Mouse (Mus musculus): Measurements from ENCODE around the gene Tpmt. TPM values are rescaled to one million over a fixed set of nuclear protein-coding genes. Genes with fewer than 3 reads are reported as not detected.

The Tpmt gene
- polyA plus RNA-seq (2015; fragmentation: Nextera tagmentation; extraction: Ambion mirVana): 19.6 and 22.7 TPM in 2 replicates

DNA sequence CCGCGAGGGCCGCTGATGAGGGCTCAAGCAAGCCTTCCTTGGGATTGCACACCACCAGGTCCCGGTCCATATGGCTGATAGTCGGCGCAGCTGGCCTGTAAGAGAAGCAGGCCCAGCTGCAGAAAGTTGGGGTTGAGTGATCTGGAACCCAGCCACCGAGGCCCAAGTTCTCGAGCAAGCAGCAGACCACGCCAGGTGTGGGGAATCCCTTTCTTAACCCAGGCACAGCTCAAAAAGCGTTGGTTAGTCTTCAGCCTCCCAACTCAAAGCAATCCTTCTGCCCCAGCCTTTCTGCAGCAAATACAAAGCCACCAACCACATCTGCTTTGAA, at the start of gene Tpmt:
Tpmt (minus strand) TSS at position 121 of the 331 bp plus-strand sequence.
- Histone ChIP-seq H3K36me3 (ENCODE audit: control insufficient read depth, insufficient read depth, low read length) (peaks cover 10% of the 10 kb centered on the region), H3K27ac (ENCODE audit: low read depth, low read length) (peak within 1 kb of the TSS; percentile 83), H3K4me3 (ENCODE audit: low read length) (peak within 1 kb of the TSS; percentile 93), H3K9ac (ENCODE audit: low read depth, low read length) (peak within 1 kb of the TSS; percentile 88), H3K4me2 (ENCODE audit: low read length) (peak within 1 kb of the TSS; percentile 95), H3K9me3 (ENCODE audit: control insufficient read depth, low read length) (no peaks in the 10 kb centered on the region), H3K4me1 (ENCODE audit: control insufficient read depth, insufficient read depth, low read depth, low read length) (peaks cover 6% of the 10 kb centered on the region), H3K27me3 (replicated peaks; ENCODE audit: control insufficient read depth, insufficient read depth, low read length) (no peaks in the 10 kb centered on the region)
- WGBS: 10% methylated on average over 10 of the region's 10 CpGs
- ATAC-seq: no peak

DNA sequence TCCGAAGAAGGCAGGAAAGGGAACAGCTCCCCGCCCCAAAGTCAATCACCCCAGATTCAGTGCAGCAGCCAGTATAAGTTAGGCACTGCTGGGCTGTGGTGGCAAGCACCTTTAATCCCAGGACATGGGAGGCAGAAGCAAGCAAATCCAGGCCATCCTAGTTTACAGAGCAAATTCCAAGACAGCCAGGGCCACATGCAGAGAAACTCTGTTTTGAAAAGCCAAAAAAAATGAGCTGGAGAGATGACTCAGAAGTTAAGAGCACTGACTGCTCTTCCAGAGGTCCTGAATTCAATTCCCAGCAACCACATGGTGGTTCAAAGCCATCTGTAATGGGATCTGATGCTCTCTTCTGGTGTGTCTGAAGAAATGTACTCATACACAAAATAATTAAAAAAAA, 49.3 kb upstream of the Tpmt start:
- no peak overlapping the region for H3K9ac ChIP-seq (ENCODE audit: low read depth, low read length)
- WGBS: 92% methylated on average over 2 of the region's 2 CpGs
- no peak overlapping the region for H3K27ac ChIP-seq (ENCODE audit: low read depth, low read length)
- H3K36me3 ChIP-seq (ENCODE audit: control insufficient read depth, insufficient read depth, low read length): no peaks in the 10 kb centered on the region; the same call in 1 of the 2 replicates
- no peaks in the 10 kb centered on the region for H3K4me1 ChIP-seq (ENCODE audit: control insufficient read depth, insufficient read depth, low read depth, low read length)
- H3K4me2 ChIP-seq (ENCODE audit: low read length): no peak overlapping the region
- ATAC-seq: no peak
- H3K4me3 ChIP-seq (ENCODE audit: low read length): no peak overlapping the region
- H3K27me3 ChIP-seq (replicated peaks; ENCODE audit: control insufficient read depth, insufficient read depth, low read length): no peaks in the 10 kb centered on the region
- H3K9me3 ChIP-seq (ENCODE audit: control insufficient read depth, low read length): no peaks in the 10 kb centered on the region

DNA sequence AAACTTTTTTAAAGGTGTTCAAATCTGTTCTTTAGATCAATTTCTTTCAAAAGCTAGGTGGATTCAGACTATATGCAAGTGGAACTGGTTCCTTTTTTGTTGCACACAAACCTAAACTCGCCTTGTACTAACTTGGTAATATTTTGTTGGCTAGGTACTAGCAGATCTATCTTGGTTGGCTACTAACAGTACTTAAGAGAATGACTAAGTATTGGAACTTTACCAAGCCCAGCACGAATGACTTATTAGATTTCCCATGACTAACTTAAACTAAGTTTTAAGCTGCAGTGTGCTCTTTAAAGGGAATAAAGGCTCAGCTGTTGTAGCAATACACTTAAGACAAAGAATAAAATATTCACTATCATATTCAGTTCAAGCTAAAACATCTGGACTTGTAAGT, 44.7 kb upstream of the Tpmt start:
- no peaks in the 10 kb centered on the region for H3K27me3 ChIP-seq (replicated peaks; ENCODE audit: control insufficient read depth, insufficient read depth, low read length)
- no peak overlapping the region for H3K4me3 ChIP-seq (ENCODE audit: low read length)
- no peak for ATAC-seq
- no peak overlapping the region for H3K27ac ChIP-seq (ENCODE audit: low read depth, low read length)
- H3K4me1 ChIP-seq (ENCODE audit: control insufficient read depth, insufficient read depth, low read depth, low read length): no peaks in the 10 kb centered on the region
- no peaks in the 10 kb centered on the region for H3K9me3 ChIP-seq (ENCODE audit: control insufficient read depth, low read length)
- H3K9ac ChIP-seq (ENCODE audit: low read depth, low read length): no peak overlapping the region
- no peak overlapping the region for H3K4me2 ChIP-seq (ENCODE audit: low read length)
- WGBS: 93% methylated on average over 2 of the region's 2 CpGs
- H3K36me3 ChIP-seq (ENCODE audit: control insufficient read depth, insufficient read depth, low read length): peaks cover 8% of the 10 kb centered on the region

DNA sequence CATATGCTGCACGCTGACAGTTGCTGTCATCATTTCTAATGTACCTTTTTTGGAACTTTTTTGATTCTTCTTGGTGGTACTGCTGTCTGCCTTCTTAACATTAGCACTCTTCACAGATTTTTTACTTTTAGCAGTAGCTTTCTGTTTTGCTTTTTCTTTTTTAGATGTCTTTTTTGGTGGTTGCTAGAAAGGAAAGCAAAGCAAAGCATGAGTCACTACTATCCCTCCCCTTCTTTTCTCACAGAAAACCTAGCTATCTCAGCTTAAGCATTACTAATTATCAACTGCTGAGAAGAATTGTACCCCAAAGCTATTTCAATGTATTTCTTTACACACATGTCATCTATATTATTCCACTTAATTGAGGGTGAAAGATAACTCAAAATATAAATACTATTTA, 43.9 kb upstream of the Tpmt start:
- Histone ChIP-seq H3K9ac (ENCODE audit: low read depth, low read length) (no peak overlapping the region), H3K36me3 (ENCODE audit: control insufficient read depth, insufficient read depth, low read length) (peaks cover 8% of the 10 kb centered on the region), H3K27me3 (replicated peaks; ENCODE audit: control insufficient read depth, insufficient read depth, low read length) (no peaks in the 10 kb centered on the region), H3K4me2 (ENCODE audit: low read length) (no peak overlapping the region), H3K9me3 (ENCODE audit: control insufficient read depth, low read length) (no peaks in the 10 kb centered on the region), H3K4me3 (ENCODE audit: low read length) (no peak overlapping the region), H3K27ac (ENCODE audit: low read depth, low read length) (no peak overlapping the region), H3K4me1 (ENCODE audit: control insufficient read depth, insufficient read depth, low read depth, low read length) (no peaks in the 10 kb centered on the region)
- no peak for ATAC-seq
- WGBS: 84% methylated on average over 1 of the region's 1 CpGs

DNA sequence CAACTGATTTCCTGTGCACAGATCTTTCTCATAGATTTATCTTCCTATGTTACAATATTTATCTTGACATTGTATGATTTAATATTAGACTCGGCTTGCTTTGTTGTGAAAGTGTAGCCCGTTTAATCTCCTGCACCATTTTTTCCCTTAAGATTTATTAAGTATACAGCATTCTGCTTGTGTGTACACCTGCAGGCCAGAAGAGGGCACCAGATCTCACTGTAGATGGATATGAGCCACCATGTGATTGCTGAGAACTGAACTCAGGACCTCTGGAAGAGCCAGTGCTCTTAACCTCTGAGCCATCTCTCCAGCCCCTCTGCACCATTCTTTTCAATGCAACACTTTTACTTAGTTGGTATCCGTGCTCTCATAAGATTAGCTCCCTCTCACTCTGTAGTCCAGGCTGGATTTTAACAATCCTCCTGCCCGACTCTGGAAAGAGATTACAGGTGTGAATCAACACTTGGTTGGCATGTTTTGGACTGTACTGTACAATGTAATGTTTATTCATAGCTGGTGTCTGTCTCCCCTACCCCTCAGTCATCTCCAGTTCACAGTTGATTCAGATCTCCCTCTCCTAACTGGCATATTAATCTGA, 36.5 kb upstream of the Tpmt start:
- Histone ChIP-seq H3K9ac (ENCODE audit: low read depth, low read length) (no peak overlapping the region), H3K4me2 (ENCODE audit: low read length) (no peak overlapping the region), H3K27ac (ENCODE audit: low read depth, low read length) (no peak overlapping the region), H3K9me3 (ENCODE audit: control insufficient read depth, low read length) (no peaks in the 10 kb centered on the region), H3K27me3 (replicated peaks; ENCODE audit: control insufficient read depth, insufficient read depth, low read length) (no peaks in the 10 kb centered on the region), H3K36me3 (ENCODE audit: control insufficient read depth, insufficient read depth, low read length) (peaks cover 31% of the 10 kb centered on the region), H3K4me3 (ENCODE audit: low read length) (no peak overlapping the region), H3K4me1 (ENCODE audit: control insufficient read depth, insufficient read depth, low read depth, low read length) (no peaks in the 10 kb centered on the region)
- ATAC-seq: no peak
- 86% methylated on average over 4 of the region's 4 CpGs for WGBS

DNA sequence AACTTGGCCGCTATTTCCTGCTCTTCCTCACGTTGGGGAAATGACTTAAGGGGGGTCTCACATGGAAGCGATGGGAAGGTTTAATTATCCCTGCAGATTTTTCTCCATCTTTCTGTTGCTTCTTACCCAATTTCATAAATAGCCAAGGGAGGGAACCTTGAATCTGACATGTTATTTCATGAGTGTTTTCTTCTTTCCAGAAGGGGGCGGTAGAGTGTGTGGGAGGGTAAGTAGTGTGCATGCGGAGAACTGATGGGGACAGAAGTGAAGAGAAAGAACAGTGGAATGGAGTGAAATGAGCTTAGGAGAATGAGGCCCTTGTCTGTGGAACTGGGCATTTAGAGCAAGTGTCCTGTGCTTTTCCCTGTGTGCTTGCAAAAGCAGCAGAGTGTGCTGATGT, 34.3 kb upstream of the Tpmt start:
- Histone ChIP-seq H3K4me2 (ENCODE audit: low read length) (no peak overlapping the region), H3K36me3 (ENCODE audit: control insufficient read depth, insufficient read depth, low read length) (peaks cover 34% of the 10 kb centered on the region), H3K9me3 (ENCODE audit: control insufficient read depth, low read length) (no peaks in the 10 kb centered on the region), H3K9ac (ENCODE audit: low read depth, low read length) (no peak overlapping the region), H3K4me1 (ENCODE audit: control insufficient read depth, insufficient read depth, low read depth, low read length) (no peaks in the 10 kb centered on the region), H3K4me3 (ENCODE audit: low read length) (no peak overlapping the region), H3K27ac (ENCODE audit: low read depth, low read length) (no peak overlapping the region), H3K27me3 (replicated peaks; ENCODE audit: control insufficient read depth, insufficient read depth, low read length) (no peaks in the 10 kb centered on the region)
- 77% methylated on average over 5 of the region's 5 CpGs for WGBS
- no peak for ATAC-seq

DNA sequence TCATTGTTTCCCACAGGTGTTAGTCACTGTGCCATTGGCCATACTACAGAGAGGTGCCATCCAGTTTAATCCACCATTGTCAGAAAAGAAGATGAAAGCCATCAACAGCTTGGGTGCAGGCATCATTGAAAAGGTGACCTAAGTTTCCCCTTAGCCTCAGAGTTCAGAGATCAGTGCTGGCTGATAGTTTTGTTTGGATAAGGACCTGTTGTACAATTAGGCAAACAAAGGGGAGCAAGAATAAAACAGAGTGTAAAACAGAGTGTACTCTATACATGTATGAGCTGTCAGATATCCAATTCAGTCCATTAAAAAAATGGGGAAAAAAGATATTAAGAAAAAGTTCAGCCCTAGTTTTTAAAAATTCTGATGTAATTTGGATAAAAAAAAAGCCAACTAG, 32.8 kb upstream of the Tpmt start:
- Histone ChIP-seq H3K4me1 (ENCODE audit: control insufficient read depth, insufficient read depth, low read depth, low read length) (no peaks in the 10 kb centered on the region), H3K36me3 (ENCODE audit: control insufficient read depth, insufficient read depth, low read length) (peaks cover 36% of the 10 kb centered on the region), H3K4me3 (ENCODE audit: low read length) (no peak overlapping the region), H3K9me3 (ENCODE audit: control insufficient read depth, low read length) (no peaks in the 10 kb centered on the region), H3K27ac (ENCODE audit: low read depth, low read length) (no peak overlapping the region), H3K27me3 (replicated peaks; ENCODE audit: control insufficient read depth, insufficient read depth, low read length) (no peaks in the 10 kb centered on the region), H3K4me2 (ENCODE audit: low read length) (no peak overlapping the region), H3K9ac (ENCODE audit: low read depth, low read length) (no peak overlapping the region)
- ATAC-seq: no peak

DNA sequence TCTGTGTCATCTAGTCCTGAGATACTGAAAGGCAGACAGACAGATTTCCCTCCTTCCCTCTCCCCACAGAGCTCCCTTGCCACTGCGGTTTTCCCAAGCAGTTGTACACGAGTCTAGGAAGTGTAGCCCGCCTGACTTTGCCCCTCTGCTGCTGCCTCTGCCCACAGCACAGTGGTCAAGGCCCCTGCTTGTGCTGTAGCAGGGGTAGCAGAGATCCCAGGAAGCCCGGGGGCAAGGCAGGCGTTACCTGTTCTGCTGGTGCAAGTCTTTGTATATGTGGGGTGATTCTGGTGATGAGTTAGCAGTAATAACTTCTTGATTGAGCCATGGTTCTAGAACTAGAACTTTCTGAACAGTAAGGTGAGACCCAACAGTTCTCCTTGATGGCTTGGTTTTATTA, 31.6 kb upstream of the Tpmt start:
- Histone ChIP-seq H3K27me3 (replicated peaks; ENCODE audit: control insufficient read depth, insufficient read depth, low read length) (no peaks in the 10 kb centered on the region), H3K4me3 (ENCODE audit: low read length) (no peak overlapping the region), H3K36me3 (ENCODE audit: control insufficient read depth, insufficient read depth, low read length) (peaks cover 32% of the 10 kb centered on the region), H3K9ac (ENCODE audit: low read depth, low read length) (no peak overlapping the region), H3K4me2 (ENCODE audit: low read length) (no peak overlapping the region), H3K27ac (ENCODE audit: low read depth, low read length) (no peak overlapping the region), H3K4me1 (ENCODE audit: control insufficient read depth, insufficient read depth, low read depth, low read length) (no peaks in the 10 kb centered on the region), H3K9me3 (ENCODE audit: control insufficient read depth, low read length) (no peaks in the 10 kb centered on the region)
- ATAC-seq: no peak
- WGBS: 96% methylated on average over 5 of the region's 5 CpGs

DNA sequence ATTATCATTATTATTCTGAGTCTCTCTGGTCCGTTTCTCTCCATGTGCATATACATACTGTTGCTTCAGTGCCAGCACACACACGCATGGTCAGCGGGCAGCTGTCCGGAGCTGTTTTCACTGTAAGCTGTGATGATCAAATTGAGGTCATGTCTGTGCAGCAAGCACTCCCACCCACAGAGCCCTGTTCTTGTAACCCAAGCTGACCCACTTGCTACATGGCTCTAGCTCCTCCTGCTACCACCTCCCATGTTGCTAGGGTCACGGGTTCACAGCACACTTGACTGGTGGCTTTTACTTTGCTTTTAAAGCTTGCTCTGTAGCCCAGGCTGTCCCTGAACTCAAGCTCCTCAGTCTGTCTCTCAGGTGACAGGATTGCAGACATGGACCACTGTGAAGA, 27.9 kb upstream of the Tpmt start:
- Histone ChIP-seq H3K27me3 (replicated peaks; ENCODE audit: control insufficient read depth, insufficient read depth, low read length) (no peaks in the 10 kb centered on the region), H3K4me3 (ENCODE audit: low read length) (no peak overlapping the region), H3K4me1 (ENCODE audit: control insufficient read depth, insufficient read depth, low read depth, low read length) (no peaks in the 10 kb centered on the region), H3K27ac (ENCODE audit: low read depth, low read length) (no peak overlapping the region), H3K9ac (ENCODE audit: low read depth, low read length) (no peak overlapping the region), H3K36me3 (ENCODE audit: control insufficient read depth, insufficient read depth, low read length) (peaks cover 18% of the 10 kb centered on the region), H3K4me2 (ENCODE audit: low read length) (no peak overlapping the region), H3K9me3 (ENCODE audit: control insufficient read depth, low read length) (no peaks in the 10 kb centered on the region)
- ATAC-seq: no peak
- 85% methylated on average over 5 of the region's 5 CpGs for WGBS

DNA sequence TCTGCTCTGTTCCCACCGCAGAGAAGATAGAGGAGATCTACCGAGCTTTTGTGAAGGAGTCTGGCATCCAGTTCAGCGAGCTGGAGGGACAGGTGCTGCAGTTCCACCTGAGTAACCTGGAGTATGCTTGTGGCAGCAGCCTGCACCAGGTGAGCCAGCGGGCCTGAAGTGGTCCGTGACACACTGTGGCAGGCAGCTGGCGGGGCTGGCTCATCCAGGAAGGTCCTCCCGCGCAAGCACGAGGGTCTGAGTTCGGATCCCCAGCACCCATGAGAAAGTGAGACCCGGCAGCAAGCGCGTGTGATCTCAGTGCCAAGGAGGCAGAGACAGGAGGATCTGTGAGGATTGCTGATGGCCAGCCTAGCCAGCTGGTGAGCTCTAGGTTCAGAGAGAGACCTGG, 27.3 kb upstream of the Tpmt start:
- 95% methylated on average over 13 of the region's 13 CpGs for WGBS
- Histone ChIP-seq H3K27ac (ENCODE audit: low read depth, low read length) (no peak overlapping the region), H3K9ac (ENCODE audit: low read depth, low read length) (no peak overlapping the region), H3K27me3 (replicated peaks; ENCODE audit: control insufficient read depth, insufficient read depth, low read length) (no peaks in the 10 kb centered on the region), H3K4me1 (ENCODE audit: control insufficient read depth, insufficient read depth, low read depth, low read length) (no peaks in the 10 kb centered on the region), H3K4me2 (ENCODE audit: low read length) (no peak overlapping the region), H3K4me3 (ENCODE audit: low read length) (no peak overlapping the region), H3K9me3 (ENCODE audit: control insufficient read depth, low read length) (no peaks in the 10 kb centered on the region), H3K36me3 (ENCODE audit: control insufficient read depth, insufficient read depth, low read length) (peaks cover 18% of the 10 kb centered on the region)
- ATAC-seq: no peak

Data from hindbrain, embryonic 16.5 days (tissue).